Mouse (Mus musculus): ENCODE measurements around the gene Acbd6. TPM values are rescaled to one million over a fixed set of nuclear protein-coding genes. Genes with fewer than 3 reads are reported as not detected.

Gene Acbd6
- total RNA-seq, 2 experiments from 2014 or later: 22.9 to 52.6 TPM

- ATAC-seq (replicated peaks; ENCODE audit: poor library complexity): peak; percentile 7; the same call in 1 of the 2 replicates
These were observed 293 bp upstream of the Acbd6 start for GRCm38 (mm10) chr1:155557642-155558011.

DNA sequence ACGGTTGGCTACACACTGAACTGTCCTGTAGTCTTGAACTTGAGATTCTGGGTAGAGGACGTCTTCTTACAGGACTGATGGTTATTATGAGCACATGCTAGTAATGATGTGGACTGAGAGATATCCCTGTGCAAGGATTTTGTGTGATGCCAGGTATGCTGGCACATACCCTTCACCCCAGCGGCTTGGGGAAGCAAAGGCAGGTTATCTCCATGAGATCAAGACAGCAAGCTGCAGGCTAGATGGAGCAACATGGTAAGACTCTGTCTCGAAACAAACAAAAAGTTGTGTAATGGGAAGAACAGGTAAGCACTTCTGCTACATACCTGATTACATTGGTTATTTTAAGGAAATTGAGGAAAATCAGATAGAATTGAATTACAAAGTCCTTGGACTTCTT lies 2.1 kb downstream of the Acbd6 start:
- no peak for ATAC-seq (replicated peaks; ENCODE audit: poor library complexity)

GRCm38 (mm10) chr1:155560678-155561077 lies 2.8 kb downstream of the Acbd6 start:
- no peak for ATAC-seq (replicated peaks; ENCODE audit: poor library complexity)

DNA sequence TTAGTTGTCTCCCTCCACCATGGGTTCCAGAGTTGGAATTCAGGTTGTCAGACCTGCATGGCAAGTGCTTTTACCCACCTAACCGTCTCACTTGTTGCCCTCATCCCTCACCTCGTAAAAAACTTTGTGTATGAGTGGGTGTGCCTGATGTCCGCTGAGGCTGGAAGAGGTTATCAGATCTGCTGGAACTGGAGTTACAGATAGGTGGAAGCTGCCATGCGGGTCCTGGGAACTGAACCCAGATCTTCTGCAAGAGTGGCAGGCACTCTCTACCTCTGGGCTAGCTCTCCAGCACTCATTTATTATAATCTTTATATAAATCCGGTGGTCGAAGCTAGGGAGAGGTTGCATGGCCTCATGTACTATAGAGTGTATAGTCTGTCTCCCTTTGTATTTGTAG lies 4.3 kb downstream of the Acbd6 start:
- no peak; the same call in 1 of the 2 replicates for ATAC-seq (replicated peaks; ENCODE audit: poor library complexity)

- peak; percentile 96 for ATAC-seq (replicated peaks; ENCODE audit: poor library complexity)
These were observed 6.8 kb downstream of the Acbd6 start for GRCm38 (mm10) chr1:155564741-155565140.

DNA sequence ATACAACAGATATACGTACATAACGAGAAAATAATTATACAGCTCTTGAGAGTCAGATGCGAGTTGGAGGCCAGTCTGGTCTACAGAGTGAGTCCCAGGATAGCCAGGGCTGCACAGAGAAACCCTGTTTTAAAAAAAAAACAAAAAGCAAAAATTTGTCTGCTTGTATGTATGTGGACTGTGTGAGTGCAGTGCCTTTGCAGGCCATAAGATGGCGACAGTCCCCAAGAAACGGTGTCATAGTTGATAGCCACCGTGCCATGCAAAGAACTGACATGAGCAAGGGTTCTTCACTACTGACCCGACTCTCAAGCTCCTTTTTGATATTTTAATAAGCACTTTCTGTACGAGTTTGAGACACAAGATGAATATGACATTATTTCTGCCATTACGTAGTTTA lies 10.2 kb downstream of the Acbd6 start:
- ATAC-seq (replicated peaks; ENCODE audit: poor library complexity): 0 out of 2 replicates have a peak, but pooled peaks have one; percentile 41

DNA sequence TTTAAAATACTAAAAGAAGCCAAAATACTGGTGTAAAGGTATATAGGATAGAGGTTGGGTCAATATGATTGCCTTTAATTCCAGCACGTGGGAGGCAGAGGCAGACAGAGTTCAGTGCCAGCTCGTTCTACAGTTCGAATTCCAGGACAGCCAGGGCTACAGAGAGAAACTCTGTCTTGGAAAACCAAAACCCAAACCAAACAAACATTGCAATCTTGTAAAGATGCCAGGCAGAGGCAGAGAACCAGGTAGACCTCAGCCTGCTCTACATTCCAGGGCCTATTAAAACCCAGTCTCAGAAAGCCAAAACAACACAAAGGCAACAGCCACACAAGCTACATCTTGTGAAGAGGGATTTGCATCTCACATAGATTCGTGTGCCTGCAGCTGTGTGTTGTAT lies 11.4 kb downstream of the Acbd6 start:
- ATAC-seq (replicated peaks; ENCODE audit: poor library complexity): no peak

DNA sequence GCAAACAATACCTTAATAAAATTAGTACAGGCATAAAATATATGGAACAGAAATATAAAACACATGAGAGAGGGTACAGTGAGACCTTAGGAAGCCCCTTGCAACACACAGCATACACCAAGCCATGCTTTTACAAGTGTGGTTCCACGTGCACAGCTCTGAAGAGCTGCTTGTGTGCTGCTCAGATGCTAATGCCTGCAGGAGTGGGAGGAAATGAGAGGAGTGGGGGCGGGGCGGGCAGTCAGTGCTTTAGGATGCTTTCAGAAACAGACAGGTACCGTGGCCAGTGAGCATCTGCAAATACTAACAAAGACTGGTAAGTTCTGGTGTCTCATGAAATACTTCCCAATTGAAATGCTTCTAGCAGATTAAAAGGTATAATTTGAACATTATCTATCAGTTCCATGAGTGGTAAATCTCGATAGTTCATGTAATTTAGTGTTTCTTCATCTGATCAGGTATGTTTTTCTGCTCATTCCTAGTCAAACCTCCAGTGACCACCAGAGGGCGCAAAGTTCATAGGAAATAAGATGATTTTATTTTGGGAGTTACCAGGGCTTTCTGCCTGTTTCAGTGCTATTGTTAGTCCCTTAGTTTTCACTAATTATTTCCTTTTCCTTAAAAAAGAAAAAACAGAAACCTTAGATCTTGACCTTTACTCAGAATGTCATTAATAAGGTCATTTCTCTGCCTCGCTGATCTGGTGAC lies 17.2 kb downstream of the Acbd6 start:
- 0 out of 2 replicates have a peak, but pooled peaks have one; percentile 55 for ATAC-seq (replicated peaks; ENCODE audit: poor library complexity)

GRCm38 (mm10) chr1:155576432-155576831 lies 18.5 kb downstream of the Acbd6 start:
- peak; percentile 90 for ATAC-seq (replicated peaks; ENCODE audit: poor library complexity)

GRCm38 (mm10) chr1:155577316-155577715 lies 19.4 kb downstream of the Acbd6 start:
- ATAC-seq (replicated peaks; ENCODE audit: poor library complexity): no peak

DNA sequence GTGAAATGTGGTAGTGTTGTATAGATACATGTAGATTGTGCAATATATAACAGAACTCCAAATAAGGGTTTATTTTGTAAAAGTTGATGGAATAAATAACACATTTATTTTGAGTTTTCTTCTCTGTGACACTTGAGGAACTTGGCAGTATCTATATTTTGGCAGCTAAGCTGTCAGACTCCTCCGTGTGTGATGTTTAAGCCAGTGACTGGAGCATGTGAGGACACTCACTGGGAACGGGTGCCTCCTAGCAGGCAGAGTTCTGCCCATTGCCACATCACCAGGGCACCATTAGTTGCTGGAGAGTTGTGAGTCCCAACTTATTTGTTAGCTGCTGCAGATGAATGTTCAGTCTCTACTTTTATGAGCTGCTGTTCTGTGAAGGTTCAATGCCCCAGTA lies 30.0 kb downstream of the Acbd6 start:
- no peak for ATAC-seq (replicated peaks; ENCODE audit: poor library complexity)

DNA sequence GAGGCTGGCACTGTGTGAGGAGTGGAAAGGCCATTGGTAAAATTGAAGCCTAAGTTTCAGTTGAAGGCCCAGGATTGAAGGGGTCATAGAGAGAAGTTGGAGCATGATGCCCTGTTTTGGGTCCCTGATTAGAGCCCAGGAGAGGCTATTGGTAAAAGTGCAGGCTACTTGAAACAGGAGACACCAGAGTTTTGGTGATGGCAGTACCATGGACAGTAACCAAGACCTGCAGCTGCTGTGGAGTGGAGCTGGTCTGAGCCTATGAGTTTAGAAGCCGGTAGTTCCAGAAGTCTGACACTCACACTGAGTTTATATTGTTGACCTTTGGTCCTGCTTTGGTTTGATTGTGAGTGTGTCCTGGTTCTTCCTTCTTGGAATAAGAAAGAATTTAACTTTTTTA lies 36.2 kb downstream of the Acbd6 start:
- peak; percentile 57; the same call in 1 of the 2 replicates for ATAC-seq (replicated peaks; ENCODE audit: poor library complexity)

GRCm38 (mm10) chr1:155596576-155596975 lies 38.7 kb downstream of the Acbd6 start:
- ATAC-seq (replicated peaks; ENCODE audit: poor library complexity): no peak

- ATAC-seq (replicated peaks; ENCODE audit: poor library complexity): no peak
These were observed 46.8 kb downstream of the Acbd6 start for GRCm38 (mm10) chr1:155604706-155605105.

GRCm38 (mm10) chr1:155605391-155606155 lies 47.7 kb downstream of the Acbd6 start:
- ATAC-seq (replicated peaks; ENCODE audit: poor library complexity): no peak

DNA sequence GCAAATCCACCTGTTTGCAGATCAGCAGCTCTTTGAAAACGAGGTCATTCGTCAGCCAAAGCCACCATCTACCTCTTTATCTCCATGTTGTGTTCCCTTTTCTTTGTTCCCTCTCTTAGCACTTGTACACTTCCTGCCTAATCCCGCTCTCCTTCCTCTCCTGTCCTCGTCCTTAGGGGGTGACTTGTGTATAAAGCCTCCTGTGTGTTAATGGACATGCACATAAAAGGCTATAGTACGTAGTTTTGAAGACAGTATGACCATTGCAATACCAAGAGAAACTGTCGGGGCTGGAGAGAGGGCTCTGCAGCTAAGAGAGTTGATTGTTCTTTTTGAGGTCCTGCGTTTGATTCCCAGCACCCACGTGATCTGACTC lies 48.2 kb downstream of the Acbd6 start:
- ATAC-seq (replicated peaks; ENCODE audit: poor library complexity): no peak

DNA sequence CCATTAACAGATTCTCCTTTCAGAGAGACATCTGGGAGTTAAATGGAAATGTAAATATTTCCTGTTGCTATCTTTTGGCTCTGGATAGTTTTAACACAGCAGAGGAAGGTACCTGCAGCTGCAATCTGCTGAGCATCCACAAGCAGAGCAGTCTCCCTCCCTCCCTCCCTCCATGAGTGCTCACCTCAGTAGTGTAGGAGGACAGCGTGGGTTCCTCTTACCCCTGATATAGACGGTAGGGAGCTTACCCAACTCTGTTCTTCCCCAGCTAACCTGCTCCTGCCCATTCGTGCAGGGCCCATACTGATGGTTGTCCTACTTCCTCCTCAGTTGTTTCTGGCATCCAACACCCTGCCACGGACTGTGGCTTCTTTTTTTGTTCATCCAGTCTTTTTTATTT lies 50.6 kb downstream of the Acbd6 start:
- ATAC-seq (replicated peaks; ENCODE audit: poor library complexity): no peak

GRCm38 (mm10) chr1:155614426-155614825 lies 56.5 kb downstream of the Acbd6 start:
- no peak for ATAC-seq (replicated peaks; ENCODE audit: poor library complexity)

DNA sequence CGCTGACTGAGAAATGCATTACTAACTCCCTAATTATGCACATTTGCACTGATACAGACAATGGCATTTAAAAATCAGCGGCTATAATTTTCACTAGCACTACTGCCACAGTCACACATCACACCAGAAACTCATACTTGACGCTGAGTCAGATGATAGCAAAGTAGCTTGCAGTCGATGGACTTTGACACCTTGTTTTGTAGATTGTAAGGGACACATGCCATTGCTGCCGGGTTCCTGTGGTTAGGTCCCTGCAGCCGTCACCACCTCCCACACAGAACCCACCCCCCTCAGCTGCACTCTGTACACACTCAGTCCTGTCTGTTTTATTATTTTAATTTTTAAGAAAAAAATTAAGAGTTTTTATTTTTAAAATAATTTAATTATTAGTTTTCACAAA lies 63.2 kb downstream of the Acbd6 start:
- no peak for ATAC-seq (replicated peaks; ENCODE audit: poor library complexity)

DNA sequence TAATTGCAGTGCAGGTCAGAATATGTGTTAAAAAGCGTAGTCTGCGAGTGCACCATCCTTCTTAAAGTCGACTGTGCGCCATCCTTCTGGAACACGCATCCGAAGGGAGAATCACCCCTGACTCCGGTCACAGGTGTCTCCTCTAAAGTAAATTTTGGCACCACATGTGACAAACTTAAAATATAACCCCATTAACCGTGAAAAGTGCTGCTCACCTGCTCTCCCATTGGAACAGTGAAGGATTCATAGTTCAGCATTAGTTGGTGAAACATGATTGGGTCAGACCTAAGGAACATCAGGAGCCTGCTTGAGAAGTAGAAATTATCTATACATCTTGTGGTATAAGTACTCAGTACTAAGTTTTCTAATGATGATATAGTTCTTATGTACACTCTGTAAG lies 65.3 kb downstream of the Acbd6 start:
- no peak for ATAC-seq (replicated peaks; ENCODE audit: poor library complexity)

DNA sequence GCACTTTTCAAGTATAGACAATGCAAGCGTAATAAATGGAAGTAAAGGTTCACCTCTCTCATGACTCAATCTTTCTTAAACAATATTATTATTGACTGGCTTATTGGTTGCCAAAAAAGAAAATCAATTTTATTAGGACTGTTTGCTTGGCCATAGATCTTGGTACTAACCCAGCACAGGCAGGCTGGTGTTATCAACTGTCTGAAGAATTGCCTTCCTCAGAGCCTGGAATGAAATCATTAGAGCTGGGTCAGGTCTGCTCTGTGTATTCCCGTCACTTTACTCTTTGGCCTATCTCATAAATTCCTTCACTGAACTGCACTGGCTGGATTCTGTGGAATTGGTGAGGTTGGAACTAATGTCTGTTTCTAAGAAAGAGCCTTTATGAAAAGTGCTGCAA lies 69.8 kb downstream of the Acbd6 start:
- ATAC-seq (replicated peaks; ENCODE audit: poor library complexity): no peak

DNA sequence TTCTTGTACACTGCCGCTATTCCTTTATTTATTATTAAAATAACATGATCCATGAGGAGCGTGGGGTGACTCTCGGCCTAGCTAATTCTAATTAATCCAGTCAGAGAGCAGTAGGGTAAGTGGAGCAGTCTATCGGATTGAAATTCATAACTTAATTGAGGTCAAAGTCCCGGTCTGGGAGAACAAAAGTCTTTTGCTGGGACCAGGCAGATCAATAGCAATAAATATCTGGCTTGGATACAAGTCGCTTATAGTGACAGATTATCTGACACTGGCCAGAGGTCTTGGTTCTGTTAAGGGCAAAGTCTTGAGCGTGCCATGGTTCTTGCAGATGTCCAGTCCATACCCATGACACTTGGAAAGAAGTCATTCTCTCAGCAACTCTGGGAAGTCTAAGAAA lies 78.7 kb downstream of the Acbd6 start:
- ATAC-seq (replicated peaks; ENCODE audit: poor library complexity): no peak
